Mouse (Mus musculus) kidney, adult 2 months (tissue): ENCODE data around the gene Scfd2. TPM values are rescaled to one million over a fixed set of nuclear protein-coding genes. Genes with fewer than 3 reads are reported as not detected.

Experiments
- DNase-seq: peaks from one replicate; pipeline ENCODE4 v3.0.0; 2021
- H3K27ac ChIP-seq: fragments of 200-500 bp; 2 replicates; pipeline ENCODE4 v1.5.1; 2012; ENCODE audit warnings: low read depth, low read length, control low read depth, inconsistent platforms; ENCODE audit not compliant: insufficient read depth
- H3K27me3 ChIP-seq: fragments of 200-500 bp; replicated peaks from 2 replicates; pipeline ENCODE4 v1.6.1; 2012; ENCODE audit warnings: mild to moderate bottlenecking, moderate library complexity, low read length, inconsistent platforms; ENCODE audit not compliant: control insufficient read depth, insufficient read depth
- H3K36me3 ChIP-seq: fragments of 200-500 bp; 2 replicates; pipeline ENCODE4 v1.6.1; 2012; ENCODE audit warnings: mild to moderate bottlenecking, moderate library complexity, low read length, inconsistent platforms; ENCODE audit not compliant: control insufficient read depth, insufficient read depth
- H3K4me1 ChIP-seq: fragments of 200-500 bp; 2 replicates; pipeline ENCODE4 v1.6.1; 2011; ENCODE audit warnings: low read length; ENCODE audit not compliant: control insufficient read depth, insufficient read depth
- H3K4me3 ChIP-seq: fragments of 200-500 bp; 2 replicates; pipeline ENCODE4 v1.5.1; 2011; ENCODE audit warnings: mild to moderate bottlenecking, low read depth, low read length, control low read depth; ENCODE audit not compliant: insufficient read depth
- CTCF ChIP-seq: fragments of 200-500 bp; conservative IDR thresholded peaks from 2 replicates; pipeline ENCODE4 v1.5.1; 2011; ENCODE audit warnings: low read depth, mild to moderate bottlenecking, control low read depth, low read length, moderate library complexity, mixed read lengths; ENCODE audit not compliant: insufficient read depth, insufficient read length
- POLR2A ChIP-seq: fragments of 200-500 bp; IDR thresholded peaks from one replicate; pipeline ENCODE4 v1.6.1; 2011; ENCODE audit warnings: low read depth, low read length, control low read depth
- WGBS: fragments of 180-500 bp; shearing (Covaris S2); methylation state at CpG from one replicate; pipeline ENCODE4 v1.1.7; 2018; 5-methylcytosine and 5-hydroxymethylcytosine counted together
- polyA plus RNA-seq: library from polyadenylated mRNA; depleted of rRNA; stranded (reverse); fragments of >200 nt; gene quantifications from 2 replicates; pipeline ENCODE4 v1.2.3, GENCODE M21; 2012

Scfd2 gene
- polyA plus RNA-seq, 1 experiment = 16.1 TPM

- DNase-seq = peak; percentile 28
- TF ChIP-seq POLR2A (no peak), CTCF (no peak)
- no peaks in the 10 kb centered on the region for H3K27me3 ChIP-seq
- 59% methylated on average over 4 of the region's 4 CpGs for WGBS
- H3K4me1 ChIP-seq = no peaks in the 10 kb centered on the region
- H3K4me3 ChIP-seq = no peak overlapping the region
- H3K27ac ChIP-seq = no peak overlapping the region
- H3K36me3 ChIP-seq = no peaks in the 10 kb centered on the region
Observed at GRCm38 (mm10) chr5:74256705-74257104, 274.9 kb downstream of the Scfd2 start.

- Histone ChIP-seq H3K4me1 (no peaks in the 10 kb centered on the region), H3K4me3 (no peak overlapping the region), H3K36me3 (no peaks in the 10 kb centered on the region), H3K27ac (no peak overlapping the region), H3K27me3 (no peaks in the 10 kb centered on the region)
- 84% methylated on average over 1 of the region's 1 CpGs for WGBS
- no peak for DNase-seq
- TF ChIP-seq CTCF (no peak), POLR2A (no peak)
Observed at GRCm38 (mm10) chr5:74254996-74255395, 276.6 kb downstream of the Scfd2 start.

GRCm38 (mm10) chr5:74253724-74254328 is 277.7 kb downstream of the Scfd2 start:
- Histone ChIP-seq H3K27me3 (no peaks in the 10 kb centered on the region), H3K4me3 (no peak overlapping the region), H3K4me1 (no peaks in the 10 kb centered on the region), H3K27ac (no peak overlapping the region), H3K36me3 (no peaks in the 10 kb centered on the region)
- TF ChIP-seq CTCF (no peak), POLR2A (no peak)
- no peak for DNase-seq
- 63% methylated on average over 7 of the region's 7 CpGs for WGBS

- DNase-seq = no peak
- 85% methylated on average over 6 of the region's 6 CpGs for WGBS
- no peak overlapping the region for H3K4me3 ChIP-seq
- no peaks in the 10 kb centered on the region for H3K4me1 ChIP-seq
- H3K27me3 ChIP-seq = no peaks in the 10 kb centered on the region
- no peaks in the 10 kb centered on the region for H3K36me3 ChIP-seq
- TF ChIP-seq POLR2A (no peak), CTCF (no peak)
- no peak overlapping the region for H3K27ac ChIP-seq
Observed at GRCm38 (mm10) chr5:74252672-74253286, 278.8 kb downstream of the Scfd2 start.

- no peak overlapping the region for H3K4me3 ChIP-seq
- 74% methylated on average over 2 of the region's 2 CpGs for WGBS
- H3K27me3 ChIP-seq = no peaks in the 10 kb centered on the region
- H3K36me3 ChIP-seq = no peaks in the 10 kb centered on the region
- TF ChIP-seq POLR2A (no peak), CTCF (no peak)
- DNase-seq = peak; percentile 19
- no peak overlapping the region for H3K27ac ChIP-seq
- no peaks in the 10 kb centered on the region for H3K4me1 ChIP-seq
Observed at GRCm38 (mm10) chr5:74250947-74251346, 280.6 kb downstream of the Scfd2 start.

- DNase-seq = no peak
- TF ChIP-seq POLR2A (no peak), CTCF (no peak)
- Histone ChIP-seq H3K27me3 (no peaks in the 10 kb centered on the region), H3K27ac (no peak overlapping the region), H3K4me1 (no peaks in the 10 kb centered on the region), H3K36me3 (no peaks in the 10 kb centered on the region), H3K4me3 (no peak overlapping the region)
- WGBS = 83% methylated on average over 7 of the region's 7 CpGs
Observed at GRCm38 (mm10) chr5:74250308-74250707, 281.3 kb downstream of the Scfd2 start.

- no peak overlapping the region for H3K4me3 ChIP-seq
- no peaks in the 10 kb centered on the region for H3K4me1 ChIP-seq
- no peak for DNase-seq
- no peak for TF ChIP-seq CTCF
- TF ChIP-seq POLR2A = no peak
- no peaks in the 10 kb centered on the region for H3K36me3 ChIP-seq
- H3K27ac ChIP-seq = no peak overlapping the region
- H3K27me3 ChIP-seq = no peaks in the 10 kb centered on the region
- 77% methylated on average over 3 of the region's 3 CpGs for WGBS
Observed at GRCm38 (mm10) chr5:74249794-74250193, 281.8 kb downstream of the Scfd2 start.
